Mouse (Mus musculus): ENCODE data around the gene Tmem256. TPM values are rescaled to one million over a fixed set of nuclear protein-coding genes. Genes with fewer than 3 reads are reported as not detected.
"Not testable (repeated sequence)": the region's sequence is repeated elsewhere in the genome, so short reads cannot be mapped to it uniquely, and the experiment has no call there.

Tmem256 gene
- total RNA-seq, 2 experiments from 2014 or later = 186 to 199 TPM

GRCm38 (mm10) chr11:69848021-69848420 is 9.7 kb downstream of the Tmem256 start:
- no peak for DNase-seq (ENCODE audit: low spot score)
- intact Hi-C loops (cut with DNase I) = no loop called here

- DNase-seq (ENCODE audit: low spot score) = no peak
- intact Hi-C loops (cut with DNase I) = no loop called here
Measured at GRCm38 (mm10) chr11:69849128-69849527, 10.8 kb downstream of the Tmem256 start.

- DNase-seq (ENCODE audit: low spot score) = no peak
- intact Hi-C loops (cut with DNase I) = no loop called here
Measured at GRCm38 (mm10) chr11:69849884-69850283, 11.6 kb downstream of the Tmem256 start.

- intact Hi-C loops (cut with DNase I) = no loop called here
- DNase-seq (ENCODE audit: low spot score) = no peak
Measured at GRCm38 (mm10) chr11:69850754-69851153, 12.4 kb downstream of the Tmem256 start.

- intact Hi-C loops (cut with DNase I) = loop anchor here (2.0 kb wide), 1 partner anchor 23 kb away; no protein-coding TSS in a partner anchor
- no peak for DNase-seq (ENCODE audit: low spot score)
Measured at GRCm38 (mm10) chr11:69853994-69854393, 15.7 kb downstream of the Tmem256 start.

GRCm38 (mm10) chr11:69854680-69855079 is 16.4 kb downstream of the Tmem256 start:
- intact Hi-C loops (cut with DNase I) = loop anchor here (2.0 kb wide), 1 partner anchor 22 kb away; no protein-coding TSS in a partner anchor
- DNase-seq (ENCODE audit: low spot score) = no peak

GRCm38 (mm10) chr11:69855347-69855746 is 17.0 kb downstream of the Tmem256 start:
- intact Hi-C loops (cut with DNase I) = loop anchor here (2.0 kb wide), 1 partner anchor 21 kb away; no protein-coding TSS in a partner anchor
- no peak for DNase-seq (ENCODE audit: low spot score)

GRCm38 (mm10) chr11:69858113-69858998 is 20.0 kb downstream of the Tmem256 start, which contains the start of gene Tnk1:
Gene Tnk1 (minus strand): TSS chr11:69858730.
- intact Hi-C loops (cut with DNase I) = no loop called here

GRCm38 (mm10) chr11:69863729-69864128 is 25.4 kb downstream of the Tmem256 start:
- intact Hi-C loops (cut with DNase I); DNase-seq (ENCODE audit: low spot score): not testable (repeated sequence)

More at GRCm38 (mm10) chr11:69858113-69858998, 20.0 kb downstream of the Tmem256 start, which contains the start of gene Tnk1:
- no peak for DNase-seq (ENCODE audit: low spot score)

GRCm38 (mm10) chr11:69864138-69864860 is 26.0 kb downstream of the Tmem256 start:
- intact Hi-C loops (cut with DNase I) = no loop called here
- DNase-seq (ENCODE audit: low spot score) = no peak

GRCm38 (mm10) chr11:69865561-69865960 is 27.2 kb downstream of the Tmem256 start:
- intact Hi-C loops (cut with DNase I) = no loop called here
- no peak for DNase-seq (ENCODE audit: low spot score)

- intact Hi-C loops (cut with DNase I) = no loop called here
Measured at GRCm38 (mm10) chr11:69867335-69867734, 29.0 kb downstream of the Tmem256 start.

GRCm38 (mm10) chr11:69870289-69871069 is 32.2 kb downstream of the Tmem256 start:
- no peak for DNase-seq (ENCODE audit: low spot score)
- intact Hi-C loops (cut with DNase I) = loop anchor here (10.0 kb wide), 2 partner anchors 186 to 216 kb away; partner anchors contain the start of genes Senp3, Sox15 and Tnfsf13

More at GRCm38 (mm10) chr11:69867335-69867734, 29.0 kb downstream of the Tmem256 start:
- no peak for DNase-seq (ENCODE audit: low spot score)

GRCm38 (mm10) chr11:69871822-69872221 is 33.5 kb downstream of the Tmem256 start:
- intact Hi-C loops (cut with DNase I) = loop anchor here (10.0 kb wide), 2 partner anchors 187 to 217 kb away; partner anchors contain the start of genes Senp3, Sox15 and Tnfsf13
- no peak for DNase-seq (ENCODE audit: low spot score)

GRCm38 (mm10) chr11:69872451-69872850 is 34.1 kb downstream of the Tmem256 start:
- intact Hi-C loops (cut with DNase I) = loop anchor here (10.0 kb wide), 2 partner anchors 188 to 218 kb away; partner anchors contain the start of genes Senp3, Sox15 and Tnfsf13
- DNase-seq (ENCODE audit: low spot score) = no peak

GRCm38 (mm10) chr11:69876186-69876585 is 37.9 kb downstream of the Tmem256 start:
- intact Hi-C loops (cut with DNase I) = loop anchor here (2.0 to 10.0 kb wide), 6 partner anchors 21 to 221 kb away; partner anchors contain the start of genes Senp3, Sox15 and Tnfsf13

GRCm38 (mm10) chr11:69876867-69877266 is 38.6 kb downstream of the Tmem256 start:
- peak; percentile 78 for DNase-seq (ENCODE audit: low spot score)
- intact Hi-C loops (cut with DNase I) = loop anchor here (2.0 to 10.0 kb wide), 6 partner anchors 22 to 222 kb away; partner anchors contain the start of genes Senp3, Sox15 and Tnfsf13

More at GRCm38 (mm10) chr11:69876186-69876585, 37.9 kb downstream of the Tmem256 start:
- peak; percentile 72 for DNase-seq (ENCODE audit: low spot score)

- intact Hi-C loops (cut with DNase I) = loop anchor here (2.0 to 10.0 kb wide), 7 partner anchors 23 to 223 kb away; partner anchors contain the start of genes Senp3, Sox15 and Tnfsf13
- DNase-seq (ENCODE audit: low spot score) = no peak
Measured at GRCm38 (mm10) chr11:69877878-69878277, 39.6 kb downstream of the Tmem256 start, which contains the start of gene Tmem95. Gene Tmem95 (minus strand): TSS chr11:69878018.

- DNase-seq (ENCODE audit: low spot score) = no peak
- intact Hi-C loops (cut with DNase I) = loop anchor here (2.0 to 10.0 kb wide), 3 partner anchors 72 to 224 kb away; partner anchors contain the start of genes Senp3, Sox15 and Tnfsf13
Measured at GRCm38 (mm10) chr11:69878399-69878798, 40.1 kb downstream of the Tmem256 start.
